Mouse (Mus musculus): Measurements from ENCODE around the gene Man1b1.

- TF ChIP-seq CTCF (IDR thresholded peaks at IDR 0.05; ENCODE audit: low read depth, low read length) (no peak), POLR2A (IDR thresholded peaks at IDR 0.05; ENCODE audit: borderline replicate concordance, low read depth, low read length) (no peak)
These were observed 32.2 kb downstream of the Man1b1 start for GRCm38 (mm10) chr2:25364313-25364712.
